Mouse (Mus musculus) kidney, postnatal 0 days (tissue): ENCODE measurements around the gene Ssmem1. TPM values are rescaled to one million over a fixed set of nuclear protein-coding genes. Genes with fewer than 3 reads are reported as not detected.

ENCODE experiments used
- ATAC-seq: fragments of 200-750 bp; cut with Nextera tagmentation; replicated peaks from 2 replicates; pipeline ENCODE4 v1.8.0; 2017; ENCODE audit warnings: low read depth, moderate number of reproducible peaks, moderate TSS enrichment, moderate library complexity; ENCODE audit not compliant: low FRiP score
- DNase-seq: peaks from one replicate; pipeline ENCODE4 v3.0.0-alpha.2; 2016; ENCODE audit warnings: low spot score
- H3K27ac ChIP-seq: fragments of 300-500 bp; sonication (generic); 2 replicates; pipeline ENCODE4 v1.5.1; 2014; ENCODE audit warnings: mild to moderate bottlenecking
- H3K27me3 ChIP-seq: fragments of 300-500 bp; sonication (generic); 2 replicates; pipeline ENCODE4 v1.6.1; 2014; ENCODE audit warnings: low read length, mixed read lengths; ENCODE audit not compliant: insufficient read depth
- H3K36me3 ChIP-seq: fragments of 300-500 bp; sonication (generic); 2 replicates; pipeline ENCODE4 v1.6.1; 2014; ENCODE audit warnings: low read length, mixed read lengths; ENCODE audit not compliant: insufficient read depth
- H3K4me1 ChIP-seq: fragments of 300-500 bp; sonication (generic); replicated peaks from 2 replicates; pipeline ENCODE4 v1.6.1; 2014; ENCODE audit warnings: antibody characterized with exemption, low read length, mixed read lengths; ENCODE audit not compliant: insufficient read depth
- H3K4me2 ChIP-seq: fragments of 300-500 bp; sonication (generic); 2 replicates; pipeline ENCODE4 v1.6.1; 2014; ENCODE audit warnings: mild to moderate bottlenecking, low read length, moderate library complexity, mixed read lengths
- H3K4me3 ChIP-seq: fragments of 300-500 bp; sonication (generic); replicated peaks from 2 replicates; pipeline ENCODE4 v1.5.1; 2014; ENCODE audit warnings: low read depth, low read length
- H3K9ac ChIP-seq: fragments of 300-500 bp; sonication (generic); 2 replicates; pipeline ENCODE4 v1.6.1; 2014; ENCODE audit warnings: low read depth, low read length
- H3K9me3 ChIP-seq: fragments of 300-500 bp; sonication (generic); replicated peaks from 2 replicates; pipeline ENCODE4 v1.6.1; 2016; ENCODE audit warnings: low read length, inconsistent platforms, mixed read lengths
- CTCF ChIP-seq: IDR thresholded peaks from 2 replicates; pipeline ENCODE4 v1.5.1; 2016; ENCODE audit warnings: antibody characterized with exemption, low read depth, mild to moderate bottlenecking, moderate library complexity
- WGBS: fragments of 180-500 bp; shearing (Covaris S2); extraction: QIAGEN DNeasy Blood & Tissue Kit; methylation state at CpG from one replicate; pipeline ENCODE4 v1.1.7; 2014; 5-methylcytosine and 5-hydroxymethylcytosine counted together
- polyA plus RNA-seq: library from polyadenylated mRNA; unstranded; fragments of >200 nt; fragmentation: Nextera tagmentation; extraction: Ambion mirVana; gene quantifications from 2 replicates; pipeline ENCODE4 v1.2.1, GENCODE M21; 2015

Gene Ssmem1
- polyA plus RNA-seq, 1 experiment from 2014 or later, result 0.30 TPM

DNA sequence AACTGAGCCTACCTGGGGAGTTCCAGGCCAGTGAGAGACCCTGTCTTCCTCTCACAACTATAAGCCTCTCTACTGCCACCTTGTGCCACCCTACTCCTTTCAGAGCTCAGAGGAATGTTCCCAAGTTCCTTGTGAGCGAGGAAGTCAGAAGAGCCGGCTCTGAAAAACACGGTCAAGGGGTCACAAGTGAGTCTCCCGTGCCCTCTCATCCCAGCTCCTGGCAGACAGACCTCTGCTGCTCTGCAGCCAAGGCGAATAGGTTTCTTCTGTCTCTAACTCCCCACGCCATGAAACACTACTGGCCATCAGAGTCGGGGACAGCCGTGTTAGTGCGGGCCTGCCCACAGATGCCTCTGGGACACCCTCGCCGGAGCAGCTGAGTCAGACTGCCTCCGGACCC lies 41.0 kb upstream of the Ssmem1 start:
- WGBS, result 48% methylated on average over 12 of the region's 12 CpGs
- peak; percentile 85 for DNase-seq
- 0 out of 2 replicates have a peak, but pooled peaks have one; percentile 26 for ATAC-seq

DNA sequence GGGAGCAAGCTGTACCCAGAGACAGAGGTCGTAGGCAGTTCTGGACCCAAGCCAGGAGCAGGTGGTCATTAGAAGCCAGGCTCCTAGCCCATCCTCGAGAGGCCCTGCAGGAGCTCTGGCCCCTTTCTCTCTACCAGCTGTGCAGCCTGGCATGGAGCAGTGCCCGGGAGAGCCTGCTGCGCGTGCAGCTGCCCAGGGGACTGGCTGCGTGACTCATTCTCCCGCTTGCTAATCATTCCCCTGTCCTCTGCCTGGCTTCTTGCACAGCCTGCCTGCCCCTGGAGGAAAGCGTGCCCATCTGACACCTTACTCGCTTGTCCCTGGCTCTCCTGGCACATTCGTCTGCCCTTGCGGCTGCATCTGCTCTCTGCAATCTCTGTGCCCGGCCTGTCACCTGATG lies 40.3 kb upstream of the Ssmem1 start:
- peak; percentile 82 for ATAC-seq
- no peaks in the 10 kb centered on the region for H3K9me3 ChIP-seq
- 64% methylated on average over 12 of the region's 12 CpGs for WGBS
- TF ChIP-seq CTCF, result no peak; the same call in 1 of the 2 replicates
- no peak overlapping the region for H3K4me3 ChIP-seq
- no peak overlapping the region for H3K4me2 ChIP-seq
- DNase-seq, result no peak
- H3K9ac ChIP-seq, result no peak overlapping the region
- no peaks in the 10 kb centered on the region for H3K36me3 ChIP-seq
- 0 out of 2 replicates have a peak, but pooled peaks cover 11% of the 10 kb centered on the region for H3K4me1 ChIP-seq
- peak overlapping the region; percentile 44 for H3K27ac ChIP-seq
- H3K27me3 ChIP-seq, result no peaks in the 10 kb centered on the region

More for the DNA sequence above, 41.0 kb upstream of the Ssmem1 start:
- H3K9me3 ChIP-seq, result no peaks in the 10 kb centered on the region
- peak overlapping the region; percentile 32; the same call in 1 of the 2 replicates for H3K4me2 ChIP-seq
- TF ChIP-seq CTCF, result peak; percentile 75
- no peaks in the 10 kb centered on the region for H3K27me3 ChIP-seq
- no peak overlapping the region for H3K4me3 ChIP-seq
- H3K27ac ChIP-seq, result peak overlapping the region; percentile 44; the same call in 1 of the 2 replicates
- H3K4me1 ChIP-seq, result 0 out of 2 replicates have a peak, but pooled peaks cover 11% of the 10 kb centered on the region
- H3K36me3 ChIP-seq, result no peaks in the 10 kb centered on the region
- H3K9ac ChIP-seq, result no peak overlapping the region

DNA sequence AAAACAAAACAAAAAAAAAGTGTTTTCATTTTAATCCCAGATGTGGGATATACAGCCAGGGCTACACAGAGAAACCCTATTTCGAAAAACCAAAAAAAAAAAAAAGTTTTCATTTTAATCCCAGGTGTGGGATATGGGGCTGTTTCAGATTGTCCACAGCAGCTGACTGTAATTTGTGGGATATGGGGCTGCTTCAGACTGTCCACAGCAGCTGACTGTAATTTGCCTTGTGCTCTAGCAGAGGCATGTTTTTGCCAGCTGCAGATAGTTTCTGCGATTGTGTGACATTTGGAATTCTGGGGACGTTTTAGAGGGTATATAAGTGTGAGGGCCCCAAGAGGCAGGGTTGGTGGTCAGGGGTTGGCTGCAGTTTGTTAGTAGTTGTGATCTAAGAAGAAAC lies 37.9 kb upstream of the Ssmem1 start:
- Histone ChIP-seq H3K4me2 (no peak overlapping the region), H3K9me3 (no peaks in the 10 kb centered on the region), H3K27ac (no peak overlapping the region), H3K4me1 (0 out of 2 replicates have a peak, but pooled peaks cover 11% of the 10 kb centered on the region), H3K27me3 (no peaks in the 10 kb centered on the region), H3K9ac (no peak overlapping the region), H3K36me3 (no peaks in the 10 kb centered on the region), H3K4me3 (no peak overlapping the region)
- no peak for ATAC-seq
- no peak for DNase-seq
- 79% methylated on average over 3 of the region's 3 CpGs for WGBS
- TF ChIP-seq CTCF, result no peak

DNA sequence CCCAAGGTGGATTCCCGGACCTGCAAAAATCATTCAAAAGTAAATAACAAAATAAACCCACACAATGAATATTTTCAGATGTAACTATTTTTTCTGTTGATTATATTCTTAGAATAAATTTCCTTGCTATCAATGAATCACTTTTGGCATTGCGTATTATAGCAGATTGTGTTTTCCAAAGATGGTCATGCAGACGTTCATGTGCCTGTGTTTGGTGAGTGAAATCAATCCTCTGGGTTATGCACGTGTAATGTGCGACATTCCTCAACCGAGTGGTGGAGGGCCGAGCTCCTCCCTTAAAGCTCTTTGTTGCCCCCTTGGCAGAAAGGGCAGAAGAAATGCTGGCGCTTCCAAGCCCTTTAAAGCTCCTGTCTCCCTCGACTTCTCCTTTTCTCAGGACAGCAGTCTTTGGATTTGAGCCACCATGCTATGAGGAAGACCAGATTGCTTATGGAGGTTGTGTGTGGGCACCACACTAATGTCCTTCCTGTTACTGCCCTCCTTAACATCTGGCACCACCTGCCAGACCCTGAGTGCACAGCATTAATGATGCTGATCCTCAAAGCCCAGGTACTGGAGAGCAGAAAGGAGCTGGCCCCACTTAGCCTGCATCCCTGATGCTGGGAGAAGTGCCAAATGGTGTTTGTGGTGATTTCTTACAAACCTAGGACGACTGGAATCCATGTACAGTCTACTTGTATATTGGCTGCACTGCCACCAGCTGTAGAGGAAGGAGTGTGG lies 33.5 kb upstream of the Ssmem1 start:
- H3K36me3 ChIP-seq, result peaks cover 22% of the 10 kb centered on the region; the same call in 1 of the 2 replicates
- H3K9me3 ChIP-seq, result no peaks in the 10 kb centered on the region
- H3K4me2 ChIP-seq, result no peak overlapping the region
- no peak overlapping the region for H3K27ac ChIP-seq
- no peak for TF ChIP-seq CTCF
- H3K27me3 ChIP-seq, result no peaks in the 10 kb centered on the region
- WGBS, result 53% methylated on average over 10 of the region's 10 CpGs
- ATAC-seq (no peak), DNase-seq (no peak)
- no peaks in the 10 kb centered on the region for H3K4me1 ChIP-seq
- no peak overlapping the region for H3K9ac ChIP-seq
- no peak overlapping the region for H3K4me3 ChIP-seq

DNA sequence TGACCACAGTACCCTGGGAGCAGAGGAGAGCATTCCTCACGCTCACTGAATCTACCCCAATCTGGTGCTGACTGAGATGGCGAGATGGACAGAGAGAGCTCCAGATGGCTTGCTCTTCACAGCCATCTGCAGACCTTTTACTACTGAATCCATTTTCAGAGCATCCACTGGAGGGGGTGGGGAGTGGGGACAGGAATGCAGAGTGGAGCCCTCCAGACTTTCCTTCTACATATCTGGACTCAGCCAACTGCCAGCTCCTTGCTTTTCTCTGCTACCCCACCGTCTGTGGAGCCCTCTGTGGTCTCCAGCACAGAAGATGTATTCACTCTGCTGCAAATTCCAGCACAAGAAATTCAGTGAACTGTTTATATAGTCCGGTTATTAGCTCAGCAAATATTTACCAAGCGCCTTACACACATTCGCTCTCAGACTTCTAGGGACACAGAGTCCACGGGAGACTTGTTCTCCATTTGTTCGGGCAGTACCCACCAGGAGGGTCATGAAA lies 32.4 kb upstream of the Ssmem1 start:
- H3K4me1 ChIP-seq, result no peaks in the 10 kb centered on the region
- H3K27me3 ChIP-seq, result no peaks in the 10 kb centered on the region
- peaks cover 31% of the 10 kb centered on the region; the same call in 1 of the 2 replicates for H3K36me3 ChIP-seq
- H3K27ac ChIP-seq, result no peak overlapping the region
- ATAC-seq (no peak), DNase-seq (no peak)
- no peak overlapping the region for H3K4me3 ChIP-seq
- WGBS, result 78% methylated on average over 8 of the region's 8 CpGs
- H3K9me3 ChIP-seq, result no peaks in the 10 kb centered on the region
- no peak overlapping the region for H3K4me2 ChIP-seq
- no peak overlapping the region for H3K9ac ChIP-seq
- no peak for TF ChIP-seq CTCF

DNA sequence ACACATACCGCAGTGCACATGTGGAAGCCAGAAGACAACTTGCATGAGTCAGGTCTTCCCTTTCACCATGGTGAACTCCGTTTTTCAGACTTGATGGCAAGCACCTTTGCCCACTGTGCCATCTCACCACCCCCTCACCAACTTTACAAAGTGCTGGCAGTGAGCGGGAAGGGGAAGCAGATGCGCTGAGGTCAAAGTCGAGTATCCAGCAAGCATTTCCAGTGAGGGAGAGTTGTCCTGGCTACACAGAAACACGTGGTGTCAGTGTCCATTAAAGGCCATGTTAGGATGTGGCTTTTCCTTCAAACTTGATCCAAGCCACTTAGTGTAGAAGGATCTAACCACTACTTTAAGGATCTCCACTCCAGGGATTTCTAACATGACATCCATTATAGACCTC lies 31.9 kb upstream of the Ssmem1 start:
- no peak for TF ChIP-seq CTCF
- ATAC-seq (no peak), DNase-seq (no peak)
- Histone ChIP-seq H3K36me3 (peaks cover 35% of the 10 kb centered on the region; the same call in 1 of the 2 replicates), H3K4me3 (no peak overlapping the region), H3K9ac (no peak overlapping the region), H3K4me2 (no peak overlapping the region), H3K4me1 (no peaks in the 10 kb centered on the region), H3K27ac (no peak overlapping the region), H3K9me3 (no peaks in the 10 kb centered on the region), H3K27me3 (no peaks in the 10 kb centered on the region)
- 88% methylated on average over 6 of the region's 6 CpGs for WGBS
